Mouse (Mus musculus) urinary bladder, postnatal 25 days (tissue): ENCODE data around the gene Sult5a1.

ENCODE experiments used
- DNase-seq: peaks from one replicate; pipeline ENCODE4 v3.0.0; 2022; ENCODE audit warnings: low spot score

Sult5a1 gene

DNA sequence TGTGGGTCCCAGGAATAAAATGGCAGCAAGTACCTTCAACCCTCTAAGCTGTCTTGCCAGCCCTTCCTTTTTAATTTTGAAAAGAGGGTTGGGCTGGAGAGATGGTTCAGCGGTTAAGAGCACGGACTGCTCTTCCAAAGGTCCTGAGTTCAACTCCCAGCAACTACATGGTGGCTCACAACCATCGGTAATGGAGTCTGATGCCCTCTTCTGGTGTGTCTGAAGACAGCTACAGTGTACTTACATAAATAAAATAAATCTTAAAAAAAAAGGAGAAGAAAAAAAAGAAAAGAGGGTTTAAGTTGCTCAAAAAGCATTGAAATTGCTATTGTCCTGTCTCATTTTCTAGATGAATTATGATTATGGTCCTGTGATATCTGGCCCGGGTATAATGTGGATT lies 56.9 kb downstream of the Sult5a1 start:
- no peak for DNase-seq

GRCm38 (mm10) chr8:123100288-123100687 lies 57.8 kb downstream of the Sult5a1 start:
- no peak for DNase-seq

- no peak for DNase-seq
Measured at GRCm38 (mm10) chr8:123097786-123098584, 60.1 kb downstream of the Sult5a1 start.

DNA sequence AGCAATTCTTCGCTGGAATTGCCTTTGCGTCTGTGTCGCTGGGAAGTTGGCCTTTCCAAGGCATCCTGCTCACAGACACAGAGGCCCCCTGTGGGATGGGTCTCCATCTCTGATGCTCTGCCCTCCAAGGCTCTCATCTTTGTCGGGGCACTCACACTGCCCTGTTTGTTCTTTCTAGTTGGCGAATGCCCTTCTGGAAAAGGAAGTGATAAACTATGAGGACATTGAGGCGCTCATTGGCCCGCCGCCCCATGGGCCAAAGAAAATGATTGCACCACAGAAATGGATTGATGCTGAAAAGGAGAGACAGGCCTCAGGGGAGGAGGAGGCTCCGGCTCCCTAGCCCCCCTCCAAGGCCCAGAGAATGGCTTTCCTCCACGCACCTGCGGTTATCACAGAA lies 60.9 kb downstream of the Sult5a1 start:
- DNase-seq, result no peak
